Mouse (Mus musculus): Measurements from ENCODE around the gene Nt5c3.

- no peak for TF ChIP-seq POLR2A (IDR thresholded peaks at IDR 0.05; ENCODE audit: control insufficient read depth, low read depth, low read length)
- no peak for TF ChIP-seq CTCF (IDR thresholded peaks at IDR 0.05; ENCODE audit: control insufficient read depth, insufficient read depth, insufficient replicate concordance, low read depth, low read length)
These were observed 12.8 kb downstream of the Nt5c3 start for GRCm38 (mm10) chr6:56910910-56911309.
